Mouse (Mus musculus) forebrain, embryonic 16.5 days (tissue): ENCODE data around the gene Chp1. TPM values are rescaled to one million over a fixed set of nuclear protein-coding genes. Genes with fewer than 3 reads are reported as not detected.
"Not testable (repeated sequence)": the region's sequence is repeated elsewhere in the genome, so short reads cannot be mapped to it uniquely, and the experiment has no call there.

Experiments used
- ATAC-seq: fragments of 200-750 bp; cut with Nextera tagmentation; 2 replicates; pipeline ENCODE4 v1.8.0; 2017; ENCODE audit warnings: mild to moderate bottlenecking, moderate library complexity
- H3K27ac ChIP-seq: fragments of 300-500 bp; sonication (generic); 2 replicates; pipeline ENCODE4 v1.5.1; 2014; ENCODE audit warnings: low read length, control low read depth
- H3K27me3 ChIP-seq: fragments of 300-500 bp; sonication (generic); replicated peaks from 2 replicates; pipeline ENCODE4 v1.6.1; 2014; ENCODE audit warnings: low read length; ENCODE audit not compliant: control insufficient read depth, insufficient read depth
- H3K36me3 ChIP-seq: fragments of 300-500 bp; sonication (generic); 2 replicates; pipeline ENCODE4 v1.6.1; 2014; ENCODE audit not compliant: control insufficient read depth, insufficient read depth
- H3K4me1 ChIP-seq: fragments of 300-500 bp; sonication (generic); replicated peaks from 2 replicates; pipeline ENCODE4 v1.6.1; 2014; ENCODE audit warnings: low read length; ENCODE audit not compliant: control insufficient read depth, insufficient read depth
- H3K4me2 ChIP-seq: fragments of 300-500 bp; sonication (generic); 2 replicates; pipeline ENCODE4 v1.6.1; 2014; ENCODE audit warnings: mild to moderate bottlenecking, low read length, control low read depth
- H3K4me3 ChIP-seq: fragments of 300-500 bp; sonication (generic); replicated peaks from 2 replicates; pipeline ENCODE4 v1.5.1; 2014; ENCODE audit warnings: mild to moderate bottlenecking, low read length, control low read depth
- H3K9ac ChIP-seq: fragments of 300-500 bp; sonication (generic); replicated peaks from 2 replicates; pipeline ENCODE4 v1.6.1; 2014; ENCODE audit warnings: low read depth, low read length, control low read depth
- H3K9me3 ChIP-seq: fragments of 300-500 bp; sonication (generic); 2 replicates; pipeline ENCODE4 v1.6.1; 2016; ENCODE audit warnings: low read length; ENCODE audit not compliant: control insufficient read depth
- WGBS: fragments of 180-500 bp; shearing (Covaris S2); extraction: QIAGEN DNeasy Blood & Tissue Kit; methylation state at CpG from one replicate; pipeline ENCODE4 v1.1.7; 2014; 5-methylcytosine and 5-hydroxymethylcytosine counted together
- polyA plus RNA-seq: library from polyadenylated mRNA; unstranded; fragments of >200 nt; fragmentation: Nextera tagmentation; extraction: Ambion mirVana; gene quantifications from 2 replicates; pipeline ENCODE4 v1.2.1, GENCODE M21; 2015

Gene Chp1
- 78.6 and 78.8 TPM in 2 replicates for polyA plus RNA-seq

- no peaks in the 10 kb centered on the region for H3K9me3 ChIP-seq
- peak within 1 kb of the TSS; percentile 73 for H3K4me2 ChIP-seq
- peak within 1 kb of the TSS; percentile 71 for H3K9ac ChIP-seq
- H3K27me3 ChIP-seq, result no peaks in the 10 kb centered on the region
- no peaks in the 10 kb centered on the region for H3K36me3 ChIP-seq
- ATAC-seq, result peak; percentile 99
- under 1% methylated on average over 57 of the region's 57 CpGs for WGBS
- peak within 1 kb of the TSS; percentile 46 for H3K27ac ChIP-seq
- peak within 1 kb of the TSS; percentile 64 for H3K4me3 ChIP-seq
- H3K4me1 ChIP-seq, result peaks cover 15% of the 10 kb centered on the region
Observed at GRCm38 (mm10) chr2:119547522-119548370, at the start of gene Chp1, which contains the start of gene Exd1. TSS of gene Chp1 (plus strand) at chr2:119547697. TSS of gene Exd1 (minus strand) at chr2:119547627.

GRCm38 (mm10) chr2:119498859-119499258 lies 48.6 kb upstream of the Chp1 start:
- ATAC-seq, result no peak
- 87% methylated on average over 2 of the region's 2 CpGs for WGBS

GRCm38 (mm10) chr2:119500965-119501652 lies 46.4 kb upstream of the Chp1 start:
- Histone ChIP-seq H3K4me3 (no peak overlapping the region), H3K27ac (no peak overlapping the region), H3K36me3 (no peaks in the 10 kb centered on the region), H3K9me3 (no peaks in the 10 kb centered on the region), H3K4me2 (no peak overlapping the region), H3K4me1 (no peaks in the 10 kb centered on the region), H3K27me3 (no peaks in the 10 kb centered on the region), H3K9ac (no peak overlapping the region)
- WGBS, result 86% methylated on average over 2 of the region's 2 CpGs
- ATAC-seq, result no peak

More at GRCm38 (mm10) chr2:119498859-119499258, 48.6 kb upstream of the Chp1 start:
- Histone ChIP-seq H3K4me1 (no peaks in the 10 kb centered on the region), H3K4me2 (no peak overlapping the region), H3K27ac (no peak overlapping the region), H3K4me3 (no peak overlapping the region), H3K9me3 (no peaks in the 10 kb centered on the region), H3K9ac (no peak overlapping the region), H3K27me3 (no peaks in the 10 kb centered on the region), H3K36me3 (no peaks in the 10 kb centered on the region)

GRCm38 (mm10) chr2:119507108-119507507 lies 40.4 kb upstream of the Chp1 start:
- Histone ChIP-seq H3K4me3 (no peak overlapping the region), H3K4me1 (no peaks in the 10 kb centered on the region), H3K4me2 (no peak overlapping the region), H3K36me3 (no peaks in the 10 kb centered on the region), H3K9ac (no peak overlapping the region), H3K27me3 (no peaks in the 10 kb centered on the region), H3K9me3 (no peaks in the 10 kb centered on the region), H3K27ac (no peak overlapping the region)
- no peak for ATAC-seq

- not testable (repeated sequence) for H3K4me3 ChIP-seq, H3K4me1 ChIP-seq, ATAC-seq, H3K9ac ChIP-seq, H3K27ac ChIP-seq, H3K27me3 ChIP-seq, H3K4me2 ChIP-seq, H3K36me3 ChIP-seq, H3K9me3 ChIP-seq
- 70% methylated on average over 7 of the region's 7 CpGs for WGBS
Observed at GRCm38 (mm10) chr2:119508518-119508917, 39.0 kb upstream of the Chp1 start.

GRCm38 (mm10) chr2:119510856-119511255 lies 36.6 kb upstream of the Chp1 start:
- Histone ChIP-seq H3K4me3 (no peak overlapping the region), H3K9ac (no peak overlapping the region), H3K4me1 (no peaks in the 10 kb centered on the region), H3K9me3 (no peaks in the 10 kb centered on the region), H3K27me3 (no peaks in the 10 kb centered on the region), H3K27ac (no peak overlapping the region), H3K4me2 (no peak overlapping the region), H3K36me3 (no peaks in the 10 kb centered on the region)
- 85% methylated on average over 2 of the region's 2 CpGs for WGBS
- ATAC-seq, result no peak

GRCm38 (mm10) chr2:119512292-119512691 lies 35.2 kb upstream of the Chp1 start:
- Histone ChIP-seq H3K4me3 (no peak overlapping the region), H3K4me1 (no peaks in the 10 kb centered on the region), H3K4me2 (no peak overlapping the region), H3K36me3 (no peaks in the 10 kb centered on the region), H3K9me3 (no peaks in the 10 kb centered on the region), H3K27ac (no peak overlapping the region), H3K27me3 (no peaks in the 10 kb centered on the region), H3K9ac (no peak overlapping the region)
- ATAC-seq, result no peak
- 83% methylated on average over 3 of the region's 3 CpGs for WGBS

- WGBS, result 88% methylated on average over 3 of the region's 3 CpGs
- Histone ChIP-seq H3K27me3 (no peaks in the 10 kb centered on the region), H3K36me3 (no peaks in the 10 kb centered on the region), H3K9me3 (no peaks in the 10 kb centered on the region), H3K9ac (no peak overlapping the region), H3K4me3 (no peak overlapping the region), H3K27ac (no peak overlapping the region), H3K4me1 (no peaks in the 10 kb centered on the region), H3K4me2 (no peak overlapping the region)
- no peak for ATAC-seq
Observed at GRCm38 (mm10) chr2:119514026-119514522, 33.4 kb upstream of the Chp1 start.

- no peak for ATAC-seq
- H3K4me2 ChIP-seq, result no peak overlapping the region
- no peaks in the 10 kb centered on the region for H3K9me3 ChIP-seq
- no peaks in the 10 kb centered on the region for H3K27me3 ChIP-seq
- no peak overlapping the region for H3K27ac ChIP-seq
- no peak overlapping the region for H3K9ac ChIP-seq
- no peak overlapping the region for H3K4me3 ChIP-seq
- no peaks in the 10 kb centered on the region for H3K36me3 ChIP-seq
- no peaks in the 10 kb centered on the region for H3K4me1 ChIP-seq
- WGBS, result 63% methylated on average over 5 of the region's 5 CpGs
Observed at GRCm38 (mm10) chr2:119516811-119517210, 30.7 kb upstream of the Chp1 start.
